Mouse (Mus musculus): ENCODE measurements around the gene AL732309.1. TPM values are rescaled to one million over a fixed set of nuclear protein-coding genes. Genes with fewer than 3 reads are reported as not detected.

The AL732309.1 gene
- total RNA-seq, 2 experiments from 2014 or later = 1.4 to 1.7 TPM

- DNase-seq = no peak
- intact Hi-C loops (cut with DNase I) = no loop called here
These were observed 22.2 kb downstream of the AL732309.1 start, which contains the start of gene Tubb4b for GRCm38 (mm10) chr2:25224492-25224765. Tubb4b (minus strand) TSS chr2:25224702.

GRCm38 (mm10) chr2:25223681-25224491 lies 22.8 kb downstream of the AL732309.1 start:
- intact Hi-C loops (cut with DNase I) = no loop called here
- peak; percentile 88 to 89 for DNase-seq

- no peak for DNase-seq
- intact Hi-C loops (cut with DNase I) = no loop called here
These were observed 25.3 kb downstream of the AL732309.1 start for GRCm38 (mm10) chr2:25221331-25221772.

GRCm38 (mm10) chr2:25218445-25218844 lies 28.2 kb downstream of the AL732309.1 start, which contains the start of gene Fam166a:
Fam166a (plus strand) TSS chr2:25218745.
- intact Hi-C loops (cut with DNase I) = no loop called here
- DNase-seq = no peak

GRCm38 (mm10) chr2:25217666-25218065 lies 29.0 kb downstream of the AL732309.1 start:
- intact Hi-C loops (cut with DNase I) = no loop called here
- DNase-seq = no peak

GRCm38 (mm10) chr2:25214444-25214843 lies 32.2 kb downstream of the AL732309.1 start, which contains the start of gene Stpg3:
Stpg3 (minus strand) TSS chr2:25214637.
- intact Hi-C loops (cut with DNase I) = no loop called here
- DNase-seq = no peak

GRCm38 (mm10) chr2:25213266-25213865 lies 33.3 kb downstream of the AL732309.1 start:
- intact Hi-C loops (cut with DNase I) = no loop called here
- DNase-seq = no peak

GRCm38 (mm10) chr2:25211121-25211670 lies 35.5 kb downstream of the AL732309.1 start, which contains the start of gene Nelfb:
Nelfb (minus strand) TSS chr2:25211489.
- intact Hi-C loops (cut with DNase I) = no loop called here

GRCm38 (mm10) chr2:25210686-25211085 lies 36.0 kb downstream of the AL732309.1 start:
- intact Hi-C loops (cut with DNase I) = no loop called here
- DNase-seq = no peak

More at GRCm38 (mm10) chr2:25211121-25211670, 35.5 kb downstream of the AL732309.1 start, which contains the start of gene Nelfb:
- peak; percentile 94 to 96 for DNase-seq

GRCm38 (mm10) chr2:25207593-25207992 lies 39.1 kb downstream of the AL732309.1 start:
- DNase-seq = no peak
- intact Hi-C loops (cut with DNase I) = no loop called here

GRCm38 (mm10) chr2:25203631-25204214 lies 42.9 kb downstream of the AL732309.1 start:
- intact Hi-C loops (cut with DNase I) = no loop called here
- DNase-seq = peak in 1 of 2 experiments; percentile 21

GRCm38 (mm10) chr2:25200631-25201030 lies 46.0 kb downstream of the AL732309.1 start:
- intact Hi-C loops (cut with DNase I) = no loop called here
- DNase-seq = no peak

- DNase-seq = peak; percentile 20
- intact Hi-C loops (cut with DNase I) = no loop called here
These were observed 48.7 kb downstream of the AL732309.1 start for GRCm38 (mm10) chr2:25197946-25198345.

GRCm38 (mm10) chr2:25197191-25197590 lies 49.5 kb downstream of the AL732309.1 start:
- DNase-seq = peak in 1 of 2 experiments; percentile 9
- intact Hi-C loops (cut with DNase I) = no loop called here

- peak; percentile 85 for DNase-seq
- intact Hi-C loops (cut with DNase I) = no loop called here
These were observed 50.3 kb downstream of the AL732309.1 start, which contains the start of gene Tor4a for GRCm38 (mm10) chr2:25196172-25196954. Tor4a (minus strand) TSS chr2:25196886.

- intact Hi-C loops (cut with DNase I) = no loop called here
These were observed 51.2 kb downstream of the AL732309.1 start for GRCm38 (mm10) chr2:25195211-25196156.

More at GRCm38 (mm10) chr2:25195211-25196156, 51.2 kb downstream of the AL732309.1 start:
- DNase-seq = peak; percentile 74 to 75

All from heart, postnatal 10 days (tissue).